Mouse (Mus musculus): ENCODE data around the gene Tfeb. TPM values are rescaled to one million over a fixed set of nuclear protein-coding genes. Genes with fewer than 3 reads are reported as not detected.
A peak's percentile ranks its signal among the peaks of the same experiment; 100 is the strongest.

Tfeb gene
- 4.7 and 5.5 TPM in 2 replicates for polyA plus RNA-seq (2015; fragmentation: Nextera tagmentation; extraction: Ambion mirVana)

DNA sequence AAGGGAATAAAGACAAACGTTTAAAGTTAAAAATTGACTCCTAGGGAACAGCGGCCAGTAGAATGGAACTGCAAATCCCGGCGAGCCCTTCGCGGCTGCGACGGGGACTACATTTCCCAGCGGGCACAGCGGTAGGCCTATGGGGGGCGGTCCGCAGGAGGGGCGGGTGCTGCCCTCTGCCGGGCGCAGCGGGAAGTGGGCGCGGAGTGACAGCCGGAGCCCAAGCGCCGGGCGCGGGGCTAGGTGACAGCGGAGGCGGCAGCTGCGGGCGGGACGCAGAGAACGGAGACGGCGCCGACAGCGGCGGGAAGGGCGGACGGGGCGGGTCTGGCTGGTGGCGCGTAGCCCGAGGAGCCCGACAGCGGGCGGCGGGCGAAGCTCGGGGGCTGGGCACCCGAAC lies at the start of gene Tfeb:
Gene Tfeb (plus strand): TSS at position 175 of the 400 bp plus-strand sequence.
- peak; percentile 94 for DNase-seq (ENCODE audit: low spot score)

DNA sequence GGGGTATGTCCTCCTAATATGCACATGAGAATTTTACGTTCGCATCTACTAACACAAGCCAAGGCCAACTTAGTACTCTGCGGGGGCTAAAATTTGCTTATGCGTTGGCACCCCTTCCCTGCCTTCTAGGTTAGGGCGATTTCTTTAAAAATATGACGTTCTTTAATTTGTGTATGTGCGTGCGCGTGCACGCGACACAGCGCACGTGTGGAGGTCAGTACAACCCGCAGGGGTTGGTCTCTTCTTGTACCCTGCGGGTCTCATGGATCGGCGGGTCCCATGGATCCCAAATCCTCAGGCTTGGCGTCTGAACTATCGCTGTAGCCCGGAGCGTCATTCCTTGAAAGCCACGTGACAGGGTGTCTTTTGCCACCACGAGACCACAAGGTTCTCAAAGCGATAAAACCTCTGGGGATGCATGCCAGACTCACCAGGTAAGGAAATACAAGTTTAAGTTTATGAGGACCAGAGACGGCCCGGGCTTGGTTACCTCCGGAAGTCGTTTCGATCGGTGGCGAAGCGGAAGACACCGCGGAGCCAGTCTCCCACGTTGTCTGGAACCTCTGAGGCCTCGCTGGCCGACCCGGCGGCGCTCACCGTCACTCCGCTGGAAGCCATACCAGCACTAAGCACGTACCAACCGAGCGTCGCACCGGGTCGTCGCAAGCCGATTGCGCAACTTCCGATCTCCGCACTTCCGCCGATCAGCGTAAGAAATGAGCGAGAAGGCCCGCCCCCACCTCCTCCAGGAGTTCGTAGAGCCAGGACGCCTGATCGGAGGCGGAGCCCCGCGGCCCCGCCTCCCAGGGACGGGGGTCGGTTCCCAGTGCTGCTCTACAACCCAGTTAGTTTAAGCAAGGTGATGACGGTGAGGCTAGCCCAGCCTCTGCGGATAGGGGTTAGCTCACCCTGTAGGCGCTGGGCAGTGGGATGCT lies 49.2 kb upstream of the Tfeb start:
- DNase-seq (ENCODE audit: low spot score), result peak; percentile 97

DNA sequence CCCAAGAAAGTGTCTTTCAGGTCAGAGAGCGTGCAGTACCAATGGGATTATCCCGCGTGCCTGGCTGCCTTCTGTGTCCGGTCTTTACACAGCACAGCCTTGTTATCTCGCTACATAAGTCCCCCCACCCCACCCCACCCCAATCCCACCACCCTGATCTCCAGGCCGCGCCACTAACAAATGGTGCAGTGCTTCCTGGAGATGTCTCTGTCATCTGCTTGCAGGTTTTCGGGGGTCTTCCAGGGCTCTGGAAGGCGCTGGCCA lies 48.6 kb upstream of the Tfeb start, which contains the start of gene Tomm6:
Gene Tomm6 (minus strand): TSS at position 43 of the 264 bp plus-strand sequence.
- DNase-seq (ENCODE audit: low spot score), result no peak

DNA sequence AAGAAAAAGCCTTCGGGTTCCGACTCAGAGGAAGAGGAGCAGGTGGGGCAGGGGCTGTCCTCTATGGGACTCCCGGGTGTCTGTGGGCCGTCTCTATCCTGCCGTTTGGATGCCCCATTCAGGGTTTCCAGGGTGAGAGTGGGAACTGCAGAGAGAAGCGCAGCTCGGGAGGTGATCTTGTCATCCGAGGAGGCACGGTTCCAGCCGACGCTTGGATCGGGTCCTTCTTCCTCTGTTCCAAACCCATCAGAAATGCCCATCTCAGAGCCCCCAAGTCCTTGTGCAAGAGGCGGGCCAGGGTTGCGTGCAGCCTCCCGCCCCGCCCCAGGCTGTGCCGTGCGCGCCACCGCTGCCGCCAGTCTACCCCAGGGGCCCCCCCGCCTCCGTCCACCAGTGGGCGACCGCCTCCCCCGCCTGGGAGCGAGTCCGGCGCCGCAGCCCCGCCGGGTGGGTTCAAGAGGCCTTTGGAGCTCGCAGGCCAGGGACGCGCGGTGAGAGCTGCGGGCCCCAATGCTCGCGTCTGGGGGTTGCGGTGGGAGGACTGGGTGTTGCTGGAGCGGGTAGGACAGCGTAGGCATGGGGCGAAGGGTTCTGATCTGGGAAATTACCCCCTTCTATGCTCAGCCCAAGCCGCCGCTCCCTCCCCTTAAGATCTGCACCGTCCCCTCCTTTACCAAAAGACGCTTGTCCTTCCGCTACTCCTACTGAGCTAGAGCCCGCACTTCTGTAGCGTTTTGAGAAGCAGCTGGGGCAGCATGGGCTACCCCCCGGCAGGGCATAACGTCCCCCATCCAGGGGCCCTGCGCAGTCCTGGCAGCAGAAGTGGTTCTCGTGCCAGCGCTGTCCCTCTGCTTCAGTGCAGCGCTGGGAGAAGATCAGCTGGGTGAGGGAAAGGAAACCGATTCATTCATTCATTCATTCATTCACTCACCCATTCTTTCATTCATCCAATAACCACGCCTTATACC lies 47.9 kb upstream of the Tfeb start, which contains the start of gene Frs3:
Gene Frs3 (plus strand): TSS at position 423 of the 968 bp plus-strand sequence.
- DNase-seq (ENCODE audit: low spot score), result peak; percentile 49

DNA sequence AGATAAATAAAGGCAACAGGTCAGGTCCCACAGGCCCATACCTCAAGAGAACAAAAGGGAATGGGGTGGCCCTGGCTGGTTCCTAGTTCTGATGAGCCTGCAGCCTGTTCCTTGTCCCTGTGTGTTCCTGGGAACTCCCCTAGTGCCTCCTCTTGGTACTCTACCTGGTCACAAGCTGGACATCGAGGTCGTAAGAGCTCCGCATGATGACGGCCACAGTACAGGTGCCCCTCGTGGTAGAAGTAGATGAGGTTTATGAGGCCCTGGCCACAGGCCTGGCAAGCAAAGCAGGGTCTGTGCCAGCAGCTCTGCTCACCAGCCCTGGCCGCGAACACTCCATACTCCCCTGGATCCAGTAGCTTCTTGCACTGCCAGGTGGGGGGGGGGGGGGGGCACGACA lies 46.9 kb upstream of the Tfeb start:
- no peak for DNase-seq (ENCODE audit: low spot score)

DNA sequence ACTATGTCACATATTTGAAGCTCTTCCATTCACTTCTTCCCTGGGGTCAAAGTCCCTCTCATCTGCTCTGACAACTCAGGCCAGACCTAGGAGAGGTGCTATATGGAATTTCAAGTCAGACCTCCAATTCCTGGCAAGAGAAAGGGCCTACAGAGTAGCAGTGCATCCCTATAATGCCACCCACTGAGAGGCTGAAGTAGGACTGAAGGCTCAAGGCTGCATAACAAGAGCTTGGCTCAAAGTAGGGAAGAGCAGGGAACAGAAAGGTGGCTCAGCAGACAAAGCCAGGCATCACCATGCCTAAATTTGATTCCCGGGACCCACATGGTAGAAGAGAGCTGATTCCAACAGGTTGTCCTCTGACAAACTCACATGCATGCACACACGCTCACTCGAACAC lies 45.2 kb upstream of the Tfeb start:
- no peak for DNase-seq (ENCODE audit: low spot score)

DNA sequence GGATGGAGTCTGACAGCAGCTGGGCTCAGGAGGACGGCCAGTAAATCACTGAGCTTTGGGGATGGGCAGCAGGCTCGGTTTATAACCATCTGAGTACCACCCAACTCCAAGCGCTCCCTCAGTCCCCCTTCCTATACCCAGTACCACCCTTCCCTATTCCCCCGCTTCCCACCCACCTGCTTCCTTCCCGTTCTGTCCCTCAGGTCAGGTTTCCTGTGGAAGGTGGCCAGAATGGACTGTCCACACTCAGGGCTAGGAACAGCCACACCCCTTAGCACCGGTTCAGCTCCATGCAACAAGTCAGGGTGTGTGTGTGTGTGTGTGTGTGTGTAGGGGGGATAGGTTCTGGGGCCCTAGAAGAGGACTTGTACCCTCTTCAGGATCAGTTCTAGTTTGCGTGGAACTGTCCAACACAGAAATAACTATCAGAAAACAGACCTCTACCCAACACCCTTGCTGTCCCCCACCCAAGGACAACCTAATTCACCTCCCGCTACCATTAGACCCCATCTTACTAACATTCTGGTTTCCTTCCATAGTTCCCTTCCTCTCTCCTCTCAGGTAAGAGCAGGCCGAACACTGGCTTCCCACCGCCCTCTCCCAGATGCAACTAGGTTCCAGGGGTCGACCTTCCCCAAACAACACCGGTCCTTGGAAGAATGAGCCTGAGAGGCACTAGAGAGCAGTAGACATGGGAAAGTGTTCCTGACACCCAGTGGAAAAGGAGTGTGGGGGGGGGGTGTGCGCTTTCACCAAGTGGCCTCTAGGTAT lies 43.0 kb upstream of the Tfeb start:
- DNase-seq (ENCODE audit: low spot score), result no peak

DNA sequence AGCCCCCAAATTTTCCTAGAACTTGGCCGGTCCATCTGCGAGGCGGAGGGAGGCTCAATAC lies 42.6 kb upstream of the Tfeb start, which contains the start of gene Gm21981:
Gene Gm21981 (minus strand): TSS at position 14 of the 61 bp plus-strand sequence.
- DNase-seq (ENCODE audit: low spot score), result no peak

DNA sequence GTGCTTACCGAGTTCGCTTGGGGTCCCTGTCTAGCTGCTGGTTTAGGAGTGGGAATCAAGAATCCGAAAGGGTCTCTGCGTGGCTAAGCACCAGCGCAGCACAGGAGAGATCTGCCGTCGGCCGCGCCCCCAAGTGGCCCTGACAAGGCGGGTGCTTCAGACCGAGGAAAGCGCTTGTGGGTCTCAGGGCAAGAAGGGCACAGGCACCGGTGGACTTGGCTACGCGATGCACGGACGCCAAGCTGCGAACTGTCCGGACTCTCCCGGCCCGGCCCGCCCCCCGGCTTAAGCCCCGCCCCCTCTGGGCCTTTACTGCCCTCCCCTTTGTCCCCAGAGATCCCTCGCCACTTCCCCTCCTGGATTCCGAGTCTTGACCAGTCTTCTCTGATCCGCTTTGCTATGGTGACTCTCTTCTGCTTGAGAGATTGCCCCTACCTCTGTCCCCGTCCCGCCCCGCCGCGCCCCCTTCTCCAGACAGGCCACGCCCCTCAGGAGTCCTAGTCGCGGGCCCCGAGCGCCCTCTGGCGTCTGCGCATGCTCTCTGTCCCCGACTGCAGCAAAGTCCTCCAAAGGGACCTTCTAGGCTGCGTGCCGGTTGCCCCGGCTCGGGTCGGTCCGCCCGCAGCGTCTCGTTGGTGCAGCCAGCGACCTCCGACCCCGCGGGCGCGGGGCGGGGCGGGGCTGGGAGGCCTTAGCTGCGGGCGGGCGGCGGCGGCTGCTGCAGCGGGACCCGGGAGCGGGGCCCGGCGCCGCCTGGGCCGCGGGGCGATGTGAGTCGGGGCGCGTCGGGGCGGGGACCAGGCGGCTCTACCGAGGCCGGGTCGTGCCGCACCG lies 42.1 kb upstream of the Tfeb start, which contains the start of gene Prickle4:
Gene Prickle4 (minus strand): TSS at position 234 of the 834 bp plus-strand sequence.
- DNase-seq (ENCODE audit: low spot score), result peak; percentile 95

DNA sequence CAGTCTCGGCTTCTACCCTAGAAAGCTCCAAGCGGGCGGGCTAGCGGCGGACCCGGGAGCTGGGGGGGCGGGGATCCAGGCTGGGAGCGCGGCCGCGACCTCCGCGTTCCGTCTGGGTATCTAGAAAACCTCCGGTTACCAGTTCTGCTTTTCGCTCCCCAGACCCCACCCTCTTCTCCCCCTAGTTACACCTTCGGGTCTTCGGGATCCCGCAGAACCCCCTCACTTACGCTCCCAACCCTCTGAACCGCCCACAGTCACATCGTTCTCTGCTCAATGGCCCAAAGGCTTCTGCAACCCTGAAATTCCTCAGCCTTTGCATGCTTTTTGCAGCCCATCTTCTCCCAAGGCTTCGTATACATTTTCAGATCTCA lies 41.5 kb upstream of the Tfeb start:
- DNase-seq (ENCODE audit: low spot score), result no peak

DNA sequence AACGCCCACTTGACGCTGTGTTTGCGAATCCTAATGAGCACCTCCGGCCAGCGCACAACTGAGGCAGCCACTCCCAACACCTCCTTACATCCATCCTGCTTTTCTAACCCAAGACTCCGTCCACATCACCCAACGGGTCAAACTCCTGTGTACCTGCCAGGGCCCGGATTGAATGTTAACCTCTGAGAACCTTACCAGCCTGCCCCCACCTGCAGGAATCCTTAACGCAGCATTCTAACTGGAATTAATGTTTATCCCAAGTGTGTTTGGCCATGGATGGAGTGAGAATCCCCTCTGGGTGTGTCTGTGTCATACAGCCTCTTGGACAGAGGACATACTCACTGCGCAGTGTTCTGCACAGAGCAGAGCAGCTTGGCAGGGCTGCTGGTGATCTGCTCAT lies 38.7 kb upstream of the Tfeb start:
- DNase-seq (ENCODE audit: low spot score), result no peak

DNA sequence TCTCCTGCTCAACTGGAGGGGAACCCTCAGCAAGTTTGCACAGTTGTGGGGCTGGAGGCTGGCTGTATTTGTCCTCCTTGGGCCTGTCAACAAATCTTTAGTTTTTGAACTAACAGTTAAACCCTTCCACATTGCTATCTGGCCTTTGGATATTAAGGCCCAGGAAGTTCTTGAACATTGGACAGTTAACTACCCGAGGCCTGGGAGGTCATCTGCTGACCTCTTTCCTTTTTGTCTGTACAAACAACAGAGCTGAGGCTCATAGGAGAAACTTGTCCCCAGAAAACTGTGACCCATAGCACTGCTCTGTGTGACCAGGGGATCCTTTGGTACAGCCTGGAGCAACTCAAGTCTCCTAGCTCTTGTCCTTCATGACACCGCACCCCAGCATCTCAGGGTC lies 37.8 kb upstream of the Tfeb start:
- no peak for DNase-seq (ENCODE audit: low spot score)

DNA sequence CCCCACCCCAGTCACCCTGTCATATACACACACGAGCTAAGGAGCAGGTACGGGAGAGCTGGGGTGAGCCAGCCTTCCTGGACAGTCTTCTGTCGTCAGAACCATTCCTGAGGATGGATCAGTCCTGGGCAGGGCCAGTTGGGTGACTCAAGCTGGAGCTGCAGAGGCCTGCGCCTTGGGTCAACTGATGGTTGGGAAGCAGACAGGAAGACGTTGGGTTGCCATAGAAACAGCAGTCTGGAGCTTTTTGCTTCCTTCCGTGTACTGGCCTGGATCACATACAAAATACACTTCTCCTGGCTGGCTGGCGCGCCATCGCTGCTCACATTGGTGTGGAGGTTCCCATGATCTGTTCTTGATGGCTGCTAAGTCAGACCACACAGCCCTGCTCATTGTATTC lies 35.0 kb upstream of the Tfeb start:
- DNase-seq (ENCODE audit: low spot score), result no peak

DNA sequence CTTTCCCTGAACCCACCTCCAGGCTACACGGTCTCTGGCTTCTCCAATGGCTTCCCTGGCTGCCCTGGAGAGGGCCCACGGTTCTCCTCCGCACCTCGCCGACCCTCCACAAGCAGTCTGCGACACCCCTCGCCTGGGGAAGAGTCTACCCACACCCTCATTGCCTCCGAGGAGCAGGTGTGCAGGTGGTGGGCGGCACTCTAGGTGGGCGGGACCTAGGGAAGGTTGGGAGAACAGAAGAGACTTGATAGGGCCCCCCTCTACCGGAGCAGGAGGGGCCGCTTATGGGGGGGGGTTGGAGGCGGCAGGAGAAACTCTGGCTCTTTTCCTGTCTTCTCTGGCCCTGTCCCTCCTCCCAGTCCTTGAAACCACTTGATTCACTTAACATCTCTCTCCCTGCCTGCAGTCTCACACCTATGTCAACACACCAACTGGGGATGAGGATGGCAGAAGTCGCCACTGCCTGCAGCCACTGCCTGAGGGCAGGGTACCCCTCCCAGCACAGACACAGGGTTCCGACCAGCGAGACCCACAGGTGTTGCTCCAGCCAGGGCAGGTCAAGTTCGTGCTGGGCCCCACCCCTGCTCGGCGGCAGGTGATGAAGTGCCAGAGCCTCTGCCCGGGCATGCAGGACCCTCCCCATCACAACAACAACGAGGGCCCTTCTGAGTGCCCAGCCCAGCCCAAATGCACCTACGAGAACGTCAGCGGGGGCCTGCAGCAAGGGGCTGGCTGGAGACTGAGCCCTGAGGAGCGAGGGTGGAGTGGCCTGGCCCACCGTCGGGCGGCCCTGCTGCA lies 34.1 kb upstream of the Tfeb start:
- no peak for DNase-seq (ENCODE audit: low spot score)

DNA sequence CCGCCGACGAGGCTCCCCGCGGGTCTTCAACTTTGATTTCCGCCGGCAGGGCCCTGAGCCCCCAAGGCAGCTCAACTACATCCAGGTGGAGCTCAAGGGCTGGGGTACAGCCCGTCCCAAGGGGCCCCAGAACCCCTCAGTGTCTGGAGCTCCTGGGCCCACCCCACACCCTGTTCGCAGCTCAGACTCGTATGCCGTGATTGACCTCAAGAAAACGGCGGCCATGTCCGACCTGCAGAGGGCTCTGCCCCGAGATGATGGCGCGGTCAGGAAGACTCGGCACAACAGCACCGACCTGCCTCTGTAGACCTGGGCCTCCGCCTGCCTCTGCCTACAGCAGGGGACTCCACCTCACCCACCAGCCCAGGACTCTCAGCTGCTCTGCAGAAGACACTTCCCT lies 33.3 kb upstream of the Tfeb start:
- no peak for DNase-seq (ENCODE audit: low spot score)

DNA sequence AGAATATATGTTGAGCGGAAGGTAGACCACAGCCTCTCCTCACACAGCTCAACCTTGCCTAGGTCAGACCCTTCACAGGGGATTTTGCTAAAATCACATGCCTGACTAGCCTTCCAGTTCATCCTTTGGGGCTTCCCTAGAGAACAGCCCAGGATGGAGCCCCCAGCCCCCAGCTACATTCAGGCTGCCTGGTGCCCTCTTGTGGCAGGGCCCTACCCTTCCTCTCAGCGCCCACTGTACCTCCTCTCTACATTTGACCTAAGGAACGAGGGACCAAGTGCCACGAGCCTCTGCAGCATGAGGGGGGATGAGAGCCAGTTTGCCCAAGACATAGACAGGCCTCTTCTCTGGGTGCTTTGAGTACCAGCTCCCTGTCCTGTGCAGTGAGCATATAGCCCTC lies 32.1 kb upstream of the Tfeb start:
- no peak for DNase-seq (ENCODE audit: low spot score)

DNA sequence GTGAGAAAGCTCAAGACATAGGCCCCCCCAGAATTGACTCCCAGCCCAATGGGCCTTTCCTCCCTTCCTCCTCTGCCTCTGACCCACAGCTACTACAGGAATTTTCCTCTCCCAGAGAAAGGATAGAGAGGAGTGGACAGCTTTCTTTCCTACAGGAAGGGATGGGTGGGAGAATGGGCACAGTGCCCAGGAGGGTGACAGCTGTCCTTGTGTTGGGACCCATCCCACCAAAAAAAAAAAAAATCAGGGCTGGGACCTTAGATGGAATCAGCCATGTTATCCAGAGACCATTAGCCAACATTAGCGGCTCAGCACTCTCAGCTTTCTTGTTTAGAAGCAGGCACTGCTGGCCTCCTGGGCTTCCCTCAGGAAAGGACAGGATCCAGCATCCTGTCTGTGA lies 30.6 kb upstream of the Tfeb start:
- DNase-seq (ENCODE audit: low spot score), result no peak

DNA sequence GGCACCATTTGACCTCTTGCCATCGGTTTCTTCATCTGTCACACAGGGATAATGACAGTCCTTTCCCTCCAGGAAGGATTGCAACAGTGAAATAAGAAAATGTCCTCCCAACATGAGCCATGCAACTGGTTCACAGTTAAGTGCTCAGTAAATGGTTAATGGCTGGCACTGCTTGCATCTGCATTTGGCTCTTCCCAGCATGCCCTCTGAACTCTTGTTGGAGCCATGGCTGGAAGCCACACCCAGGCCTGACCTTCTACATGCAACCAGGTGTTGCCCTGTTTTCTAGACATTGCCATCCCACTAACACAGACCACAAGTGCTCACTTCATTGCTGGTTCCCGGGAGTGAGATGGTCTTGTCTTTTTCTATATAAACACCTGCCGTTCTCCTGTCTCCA lies 28.9 kb upstream of the Tfeb start:
- DNase-seq (ENCODE audit: low spot score), result no peak

DNA sequence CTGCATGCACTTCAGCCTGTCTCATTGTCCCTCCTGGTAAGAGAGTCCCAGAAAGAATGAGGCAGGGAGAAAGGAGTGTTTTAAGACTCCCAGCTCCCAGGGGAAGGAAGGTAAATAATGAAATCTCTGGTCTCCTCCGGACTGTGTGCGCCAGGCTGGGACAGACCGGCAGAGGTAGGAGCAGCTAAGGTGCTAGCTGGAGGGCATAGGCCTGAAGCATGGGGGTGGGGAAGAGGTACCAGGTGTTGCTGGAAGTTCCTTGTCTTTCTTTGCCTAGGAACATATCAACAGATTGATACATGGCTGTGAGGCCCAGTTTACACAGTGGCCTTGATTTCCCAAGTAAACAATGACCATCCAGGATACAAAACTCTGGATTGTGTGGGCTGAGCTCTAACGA lies 27.9 kb upstream of the Tfeb start:
- no peak for DNase-seq (ENCODE audit: low spot score)

DNA sequence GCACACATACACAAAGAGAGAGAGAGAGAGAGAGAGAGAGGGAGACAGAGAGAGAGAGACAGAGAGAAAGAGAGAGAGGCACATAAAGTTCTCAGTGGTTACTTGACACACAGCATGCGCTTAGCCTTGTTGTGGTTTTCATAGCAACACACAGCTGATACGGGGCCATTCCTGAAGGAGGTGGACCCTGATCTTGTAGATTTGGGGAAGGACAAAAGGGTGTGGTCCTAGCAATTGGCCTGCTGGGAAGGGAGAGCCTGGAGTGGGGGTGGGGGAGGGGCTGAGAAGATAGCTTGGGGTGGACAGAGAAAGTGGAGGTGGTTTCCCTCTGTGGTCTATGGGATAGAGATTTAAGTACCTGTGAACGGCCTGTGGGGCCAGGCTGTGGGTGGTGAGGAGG lies 26.8 kb upstream of the Tfeb start:
- no peak for DNase-seq (ENCODE audit: low spot score)
